Mouse (Mus musculus) hindbrain, postnatal 0 days (tissue): ENCODE data around the gene Tcl1b2. TPM values are rescaled to one million over a fixed set of nuclear protein-coding genes. Genes with fewer than 3 reads are reported as not detected.

Experiments used
- ATAC-seq: fragments of 200-750 bp; cut with Nextera tagmentation; 2 replicates; pipeline ENCODE4 v1.8.0; 2017; ENCODE audit warnings: mild to moderate bottlenecking, moderate TSS enrichment, moderate library complexity
- DNase-seq: peaks from one replicate; pipeline ENCODE4 v3.0.0-alpha.2; 2015; ENCODE audit warnings: low spot score
- H3K27ac ChIP-seq: fragments of 300-500 bp; sonication (generic); 2 replicates; pipeline ENCODE4 v1.5.1; 2014; ENCODE audit warnings: mild to moderate bottlenecking
- H3K27me3 ChIP-seq: fragments of 300-500 bp; sonication (generic); 2 replicates; pipeline ENCODE4 v1.6.1; 2014; ENCODE audit warnings: low read length, mixed read lengths; ENCODE audit not compliant: insufficient read depth
- H3K36me3 ChIP-seq: fragments of 300-500 bp; sonication (generic); 2 replicates; pipeline ENCODE4 v1.6.1; 2014; ENCODE audit warnings: low read length, mixed read lengths; ENCODE audit not compliant: insufficient read depth
- H3K4me1 ChIP-seq: fragments of 300-500 bp; sonication (generic); 2 replicates; pipeline ENCODE4 v1.6.1; 2014; ENCODE audit warnings: antibody characterized with exemption, low read length, mixed read lengths; ENCODE audit not compliant: insufficient read depth
- H3K4me2 ChIP-seq: fragments of 300-500 bp; sonication (generic); 2 replicates; pipeline ENCODE4 v1.6.1; 2014; ENCODE audit warnings: low read depth, mild to moderate bottlenecking, low read length, moderate library complexity, mixed read lengths
- H3K4me3 ChIP-seq: fragments of 300-500 bp; sonication (generic); 2 replicates; pipeline ENCODE4 v1.5.1; 2014; ENCODE audit warnings: low read length
- H3K9ac ChIP-seq: fragments of 300-500 bp; sonication (generic); replicated peaks from 2 replicates; pipeline ENCODE4 v1.6.1; 2014; ENCODE audit warnings: mild to moderate bottlenecking, low read length, moderate library complexity, mixed read lengths
- H3K9me3 ChIP-seq: fragments of 300-500 bp; sonication (generic); 2 replicates; pipeline ENCODE4 v1.6.1; 2016; ENCODE audit warnings: low read length, mixed read lengths
- CTCF ChIP-seq: IDR thresholded peaks from 2 replicates; pipeline ENCODE4 v1.5.1; 2016; ENCODE audit warnings: antibody characterized with exemption, control low read depth, low read depth
- WGBS: fragments of 180-500 bp; shearing (Covaris S2); extraction: QIAGEN DNeasy Blood & Tissue Kit; methylation state at CpG from one replicate; pipeline ENCODE4 v1.1.7; 2014; 5-methylcytosine and 5-hydroxymethylcytosine counted together
- polyA plus RNA-seq: library from polyadenylated mRNA; unstranded; fragments of >200 nt; fragmentation: Nextera tagmentation; extraction: Ambion mirVana; gene quantifications from 2 replicates; pipeline ENCODE4 v1.2.1, GENCODE M21; 2015
- total RNA-seq: library from RNA; depleted of rRNA; stranded (reverse); fragments of >200 nt; gene quantifications from 2 replicates; pipeline ENCODE4 v1.2.3, GENCODE M21; 2014; rRNA removed

The Tcl1b2 gene
- total RNA-seq (not detected in 2 replicates), polyA plus RNA-seq (not detected in 2 replicates)

DNA sequence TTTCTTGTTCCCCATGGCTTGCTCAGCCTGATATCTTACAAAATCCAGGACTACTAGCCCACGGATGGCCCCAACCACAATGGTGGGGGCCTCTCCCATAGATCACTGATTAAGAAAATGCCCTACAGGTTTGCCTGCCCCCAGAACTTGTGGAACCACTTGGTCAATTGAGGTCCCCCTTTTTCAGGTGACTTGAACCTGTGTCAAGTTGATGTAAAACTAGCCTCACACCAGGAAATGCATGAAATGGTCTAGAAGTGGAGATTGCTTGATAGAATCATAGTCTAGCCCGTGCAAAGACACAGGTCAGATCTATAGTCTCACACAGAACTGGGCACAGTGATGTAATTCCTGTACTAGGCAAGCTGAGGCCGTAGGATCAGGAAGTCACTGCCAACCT lies at the start of gene Tcl1b2:
TSS of gene Tcl1b2 (plus strand) at position 301 of the 400 bp plus-strand sequence.
- no peak within 1 kb of the TSS for H3K27ac ChIP-seq
- WGBS: 82% methylated on average over 3 of the region's 3 CpGs

DNA sequence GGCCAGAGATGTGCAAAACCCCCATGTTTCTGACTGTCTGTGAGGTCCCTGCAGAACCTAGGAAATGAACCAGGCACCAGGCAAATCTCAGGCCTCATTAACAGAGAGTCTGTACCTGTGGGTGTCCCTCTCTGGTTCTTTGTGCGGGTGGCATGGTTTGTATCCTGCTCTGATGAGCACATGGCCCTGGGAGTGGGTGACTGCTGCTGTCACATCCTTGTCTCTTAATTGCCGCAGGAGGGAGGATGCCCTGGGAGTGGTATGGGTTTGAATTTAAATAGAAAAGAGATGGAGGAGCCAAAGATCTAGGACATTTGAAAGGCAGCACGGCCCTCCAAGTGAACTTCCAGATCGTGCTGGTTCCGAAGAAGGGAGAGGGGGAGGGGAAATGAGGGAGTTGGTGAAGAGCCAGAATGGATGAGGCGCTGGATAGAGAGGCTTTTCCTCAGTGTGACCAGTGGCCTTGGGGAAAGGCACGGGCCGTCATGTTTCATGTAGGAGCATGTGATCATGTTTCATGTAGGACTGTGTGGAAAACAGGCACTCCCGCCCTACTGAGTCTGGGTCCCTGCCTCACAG lies 46.3 kb upstream of the Tcl1b2 start:
- no peaks in the 10 kb centered on the region for H3K36me3 ChIP-seq
- no peaks in the 10 kb centered on the region; the same call in 1 of the 2 replicates for H3K4me1 ChIP-seq
- H3K9ac ChIP-seq: no peak overlapping the region
- 32% methylated on average over 9 of the region's 9 CpGs for WGBS
- no peak overlapping the region for H3K4me3 ChIP-seq
- H3K4me2 ChIP-seq: no peak overlapping the region
- DNase-seq: no peak
- no peak overlapping the region for H3K27ac ChIP-seq
- TF ChIP-seq CTCF: no peak
- H3K27me3 ChIP-seq: no peaks in the 10 kb centered on the region
- no peak for ATAC-seq
- no peaks in the 10 kb centered on the region for H3K9me3 ChIP-seq

More for the DNA sequence above, at the start of gene Tcl1b2:
- Histone ChIP-seq H3K4me2 (no peak within 1 kb of the TSS), H3K9me3 (no peaks in the 10 kb centered on the region), H3K36me3 (no peaks in the 10 kb centered on the region), H3K4me3 (no peak within 1 kb of the TSS), H3K4me1 (no peaks in the 10 kb centered on the region), H3K9ac (no peak within 1 kb of the TSS), H3K27me3 (no peaks in the 10 kb centered on the region)
- ATAC-seq (no peak), DNase-seq (no peak)
- no peak for TF ChIP-seq CTCF

DNA sequence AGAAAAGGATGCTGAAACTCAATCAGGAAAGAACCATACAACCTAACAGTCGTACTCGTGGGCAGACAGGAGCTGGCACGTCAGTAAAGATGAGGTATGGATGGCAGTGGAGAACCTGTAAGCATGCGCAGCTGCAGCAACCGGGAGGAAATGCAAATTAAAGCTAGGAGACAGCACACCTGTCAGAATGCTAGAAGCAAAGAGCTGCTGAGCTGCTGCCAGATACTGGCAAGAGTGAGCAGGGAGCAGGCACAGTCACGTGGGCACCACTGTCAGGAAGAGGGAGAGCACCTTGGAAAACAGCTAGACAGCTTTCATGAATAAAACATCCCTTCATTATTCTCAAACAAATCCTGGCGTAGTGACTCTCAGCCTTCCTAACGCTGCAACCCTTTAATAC lies 42.9 kb upstream of the Tcl1b2 start:
- Histone ChIP-seq H3K9me3 (no peaks in the 10 kb centered on the region), H3K36me3 (no peaks in the 10 kb centered on the region), H3K9ac (no peak overlapping the region), H3K4me3 (no peak overlapping the region), H3K27ac (peak overlapping the region; percentile 45; the same call in 1 of the 2 replicates), H3K4me2 (no peak overlapping the region), H3K4me1 (no peaks in the 10 kb centered on the region; the same call in 1 of the 2 replicates), H3K27me3 (no peaks in the 10 kb centered on the region)
- TF ChIP-seq CTCF: no peak
- peak; percentile 73 for DNase-seq
- 25% methylated on average over 8 of the region's 8 CpGs for WGBS
- ATAC-seq: peak; percentile 61

DNA sequence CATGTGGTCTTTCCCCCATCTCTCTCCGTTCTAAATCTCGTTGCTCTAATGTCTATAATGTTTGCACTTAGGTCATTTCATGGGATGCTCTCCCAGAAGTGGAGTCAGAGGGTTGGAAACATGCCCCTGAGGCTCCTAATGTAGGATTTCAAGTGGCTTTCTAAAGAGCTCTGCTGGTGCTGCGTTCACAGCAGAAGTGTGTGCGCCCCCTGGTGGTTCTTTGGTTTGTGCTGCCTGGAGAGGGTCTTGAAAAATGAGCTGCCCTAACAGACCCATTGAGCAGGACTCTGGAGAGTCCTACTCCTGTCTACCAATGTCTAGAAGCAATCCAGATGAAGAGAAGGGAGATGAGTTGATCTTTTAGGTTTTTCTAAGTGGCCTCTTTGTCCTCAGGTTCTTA lies 41.8 kb upstream of the Tcl1b2 start:
- 5% methylated on average over 4 of the region's 4 CpGs for WGBS
- peak; percentile 93 for DNase-seq
- no peak overlapping the region for H3K4me3 ChIP-seq
- H3K36me3 ChIP-seq: no peaks in the 10 kb centered on the region
- no peak overlapping the region for H3K9ac ChIP-seq
- H3K4me1 ChIP-seq: peaks cover under 1% of the 10 kb centered on the region
- no peaks in the 10 kb centered on the region for H3K9me3 ChIP-seq
- no peaks in the 10 kb centered on the region for H3K27me3 ChIP-seq
- ATAC-seq: peak; percentile 43; the same call in 1 of the 2 replicates
- peak; percentile 90 for TF ChIP-seq CTCF
- no peak overlapping the region for H3K4me2 ChIP-seq
- no peak overlapping the region for H3K27ac ChIP-seq

DNA sequence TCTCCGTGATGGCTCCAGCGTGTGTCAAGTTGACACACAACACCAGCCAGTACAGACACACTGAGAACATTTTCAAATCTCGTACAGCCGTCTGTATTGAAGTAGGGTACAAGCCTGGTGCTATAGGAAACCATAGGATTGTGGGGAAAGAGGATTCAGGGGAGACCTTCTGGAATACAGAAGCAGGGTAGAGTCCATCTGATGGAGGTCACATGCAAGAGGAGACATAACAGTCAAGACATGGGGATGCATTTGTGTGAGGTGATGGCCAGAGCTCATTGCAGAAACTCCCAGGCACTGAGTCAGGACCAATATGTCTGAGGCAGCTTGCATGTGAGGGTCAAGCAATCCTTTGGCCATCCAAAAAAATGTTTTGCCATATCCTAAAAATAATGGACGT lies 40.5 kb upstream of the Tcl1b2 start:
- H3K4me1 ChIP-seq: peaks cover 5% of the 10 kb centered on the region; the same call in 1 of the 2 replicates
- TF ChIP-seq CTCF: no peak

DNA sequence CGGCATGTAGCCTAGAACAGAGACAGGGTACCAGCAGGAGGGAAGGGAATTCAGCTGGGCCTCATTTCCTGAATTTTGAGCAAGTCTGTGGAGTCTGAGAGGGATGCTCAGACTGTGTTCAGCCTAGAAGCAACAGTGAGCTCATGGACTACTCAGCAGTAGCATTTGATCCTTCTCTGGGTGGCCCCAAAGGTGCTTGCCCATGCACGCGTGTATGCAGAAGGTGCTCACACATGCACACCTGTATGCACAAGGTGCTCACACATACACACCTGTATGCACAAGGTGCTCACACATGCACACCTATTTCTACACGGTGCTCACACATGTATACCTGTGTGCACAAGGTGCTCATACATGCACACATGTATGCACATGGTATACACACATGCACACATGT lies 37.0 kb upstream of the Tcl1b2 start:
- DNase-seq: no peak
- Histone ChIP-seq H3K27ac (no peak overlapping the region), H3K9me3 (no peaks in the 10 kb centered on the region), H3K4me2 (no peak overlapping the region), H3K27me3 (no peaks in the 10 kb centered on the region), H3K4me1 (peaks cover 13% of the 10 kb centered on the region; the same call in 1 of the 2 replicates), H3K9ac (no peak overlapping the region), H3K4me3 (no peak overlapping the region), H3K36me3 (no peaks in the 10 kb centered on the region)
- TF ChIP-seq CTCF: no peak
- peak; percentile 4; the same call in 1 of the 2 replicates for ATAC-seq
- WGBS: 87% methylated on average over 4 of the region's 4 CpGs

More for the DNA sequence above, 40.5 kb upstream of the Tcl1b2 start:
- Histone ChIP-seq H3K36me3 (no peaks in the 10 kb centered on the region), H3K4me2 (no peak overlapping the region), H3K27me3 (no peaks in the 10 kb centered on the region), H3K9ac (no peak overlapping the region), H3K9me3 (no peaks in the 10 kb centered on the region), H3K27ac (no peak overlapping the region), H3K4me3 (no peak overlapping the region)
- WGBS: 85% methylated on average over 5 of the region's 5 CpGs
- DNase-seq: no peak
- no peak for ATAC-seq

DNA sequence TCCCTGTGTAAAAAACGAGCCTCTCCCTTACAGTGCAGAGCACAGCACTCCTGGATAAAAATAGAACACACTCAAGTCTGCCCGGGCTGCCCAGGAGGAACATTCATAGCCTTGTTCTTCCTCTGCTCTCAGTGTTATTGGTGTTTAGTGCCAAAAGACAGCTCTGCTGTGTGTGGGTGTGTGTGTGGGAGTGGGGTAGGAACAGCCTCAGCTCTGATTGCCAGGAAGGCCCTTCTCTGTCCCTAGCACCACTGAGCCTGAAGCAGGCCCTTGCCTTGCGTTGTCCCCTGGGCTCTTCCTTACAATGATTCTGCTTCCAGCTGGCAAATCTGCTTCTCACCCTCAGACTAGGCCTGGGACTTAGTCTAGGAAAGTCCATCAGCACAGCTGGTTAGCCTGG lies 36.4 kb upstream of the Tcl1b2 start:
- WGBS: 59% methylated on average over 3 of the region's 3 CpGs
- no peak for TF ChIP-seq CTCF
- peak; percentile 16; the same call in 1 of the 2 replicates for ATAC-seq
- no peak for DNase-seq
- Histone ChIP-seq H3K9me3 (no peaks in the 10 kb centered on the region), H3K27me3 (no peaks in the 10 kb centered on the region), H3K9ac (no peak overlapping the region), H3K4me3 (no peak overlapping the region), H3K27ac (no peak overlapping the region; the same call in 1 of the 2 replicates), H3K4me2 (no peak overlapping the region), H3K36me3 (no peaks in the 10 kb centered on the region), H3K4me1 (peaks cover 13% of the 10 kb centered on the region; the same call in 1 of the 2 replicates)
